Mouse (Mus musculus): ENCODE data around the gene Cd3eap.

DNA sequence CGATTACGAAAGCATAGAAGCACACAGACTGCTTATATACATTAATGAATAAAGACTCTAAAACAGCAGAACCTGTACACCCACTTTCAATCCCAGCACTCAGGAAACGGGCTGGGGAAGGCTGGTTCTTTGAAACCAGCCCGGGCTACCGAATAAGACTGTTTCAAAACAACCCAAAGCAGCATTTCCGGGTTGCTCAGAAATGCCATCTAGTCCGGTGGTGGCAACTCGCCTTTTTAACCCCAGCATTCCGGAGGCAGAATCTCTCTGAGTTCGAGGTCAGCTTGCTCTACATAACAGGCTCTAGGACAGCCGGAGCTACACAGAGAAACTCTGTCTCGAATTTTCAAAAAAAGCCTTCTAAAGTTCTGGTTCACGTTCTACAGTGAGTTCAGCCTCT lies 649 bp downstream of the Cd3eap start:
- no peak for TF ChIP-seq EP300 (IDR thresholded peaks at IDR 0.05; ENCODE audit: low read depth)
- no peak for TF ChIP-seq CTCF (IDR thresholded peaks at IDR 0.05; ENCODE audit: low read depth)
